ENCODE assay signal across 8 mouse cellular contexts in genomic region chr2:6483081-6483992, GRCm38 (mm10).
DNase-seq lines count a peak whose midpoint lies in the region; ATAC-seq and TF ChIP-seq lines count a peak whose summit lies in the region.

No protein-coding gene starts in this region.

- peak; percentile 30; the same call in 1 of the 2 replicates for ATAC-seq in forebrain, postnatal 0 days
- peak; percentile 83 for ATAC-seq in limb, embryonic 11.5 days (ENCODE audit: insufficient number of reproducible peaks, low FRiP score, low TSS enrichment, low read depth)

- H3K27me3 ChIP-seq in forebrain, postnatal 0 days (ENCODE audit: insufficient read depth, low read length): no peaks in the 10 kb centered on the region
- no peaks in the 10 kb centered on the region for H3K27me3 ChIP-seq in hindbrain, embryonic 10.5 days (ENCODE audit: insufficient read depth, poor library complexity, severe bottlenecking)
- no peaks in the 10 kb centered on the region for H3K27me3 ChIP-seq in limb, embryonic 11.5 days (ENCODE audit: control insufficient read depth, insufficient read depth, low read length)

- no peak overlapping the region for H3K27ac ChIP-seq in forebrain, postnatal 0 days (ENCODE audit: low read depth, low read length)
- H3K27ac ChIP-seq in hindbrain, embryonic 10.5 days: peak overlapping the region; percentile 74
- peak overlapping the region; percentile 37 for H3K27ac ChIP-seq in limb, embryonic 11.5 days (replicated peaks; ENCODE audit: low read depth, low read length)

- H3K9ac ChIP-seq in forebrain, postnatal 0 days: no peak overlapping the region
- no peak overlapping the region for H3K9ac ChIP-seq in limb, embryonic 11.5 days (ENCODE audit: low read length)

- H3K4me1 ChIP-seq in forebrain, postnatal 0 days (ENCODE audit: insufficient read depth): peaks cover 10% of the 10 kb centered on the region
- peaks cover 38% of the 10 kb centered on the region for H3K4me1 ChIP-seq in hindbrain, embryonic 10.5 days (replicated peaks)
- H3K4me1 ChIP-seq in limb, embryonic 11.5 days (ENCODE audit: control insufficient read depth, insufficient read depth, low read length): peaks cover 16% of the 10 kb centered on the region

- H3K9me3 ChIP-seq in forebrain, postnatal 0 days (ENCODE audit: low read length): no peaks in the 10 kb centered on the region
- no peaks in the 10 kb centered on the region for H3K9me3 ChIP-seq in hindbrain, embryonic 10.5 days
- no peaks in the 10 kb centered on the region for H3K9me3 ChIP-seq in limb, embryonic 11.5 days (ENCODE audit: control insufficient read depth, low read length)

- H3K4me3 ChIP-seq in forebrain, postnatal 0 days (ENCODE audit: low read depth, low read length): no peak overlapping the region
- H3K4me3 ChIP-seq in hindbrain, embryonic 10.5 days: no peak overlapping the region
- no peak overlapping the region for H3K4me3 ChIP-seq in limb, embryonic 11.5 days (ENCODE audit: low read depth, low read length)

- WGBS in forebrain, postnatal 0 days: 21% methylated on average over 8 of the region's 8 CpGs
- 30% methylated on average over 8 of the region's 8 CpGs for WGBS in hindbrain, embryonic 10.5 days
- WGBS in limb, embryonic 11.5 days: 45% methylated on average over 8 of the region's 8 CpGs

- 0 out of 2 replicates have a peak, but pooled peaks have one; percentile 1 for TF ChIP-seq CTCF in forebrain, postnatal 0 days (IDR thresholded peaks at IDR 0.05; ENCODE audit: low read depth)

- H3K36me3 ChIP-seq in forebrain, postnatal 0 days (ENCODE audit: insufficient read depth): no peaks in the 10 kb centered on the region
- H3K36me3 ChIP-seq in hindbrain, embryonic 10.5 days: no peaks in the 10 kb centered on the region
- H3K36me3 ChIP-seq in limb, embryonic 11.5 days (ENCODE audit: control insufficient read depth, insufficient read depth, low read length): no peaks in the 10 kb centered on the region

- H3K4me2 ChIP-seq in forebrain, postnatal 0 days (ENCODE audit: low read depth): no peak overlapping the region
- H3K4me2 ChIP-seq in limb, embryonic 11.5 days (ENCODE audit: low read depth, severe bottlenecking): no peak overlapping the region

- peak; percentile 49 for DNase-seq in adrenal gland, adult 2 months
- no peak for DNase-seq in adrenal gland, postnatal 4 days (ENCODE audit: low spot score in 2 of 2)
- peak; percentile 29 for DNase-seq in forebrain, postnatal 0 days
- peak; percentile 41 for DNase-seq in hindbrain, embryonic 10.5 days (ENCODE audit: low spot score)
- no peak for DNase-seq in limb, embryonic 11.5 days (ENCODE audit: low spot score)
- peak; percentile 18 to 20 for DNase-seq in natural killer cell, adult 2 months (ENCODE audit: low spot score in 2 of 2)
- DNase-seq in urinary bladder, postnatal 14 days (ENCODE audit: low spot score): no peak
- no peak for DNase-seq in frontal cortex, postnatal 14 days (ENCODE audit: low spot score in 2 of 2)

Comparison
In these comparisons a context has a peak if more than half of its experiments do, and no peak if none do; other contexts are left out.
1. DNase-seq: peak in adrenal gland, adult 2 months (single experiment), forebrain, postnatal 0 days (single experiment), hindbrain, embryonic 10.5 days (single experiment) and natural killer cell, adult 2 months (2 of 2); none in adrenal gland, postnatal 4 days (0 of 2), limb, embryonic 11.5 days (single experiment), urinary bladder, postnatal 14 days (single experiment) and frontal cortex, postnatal 14 days (0 of 2).